Mouse (Mus musculus) MEL (cell line): ENCODE data around the gene Sdad1.

Source experiments
- CHD1 ChIP-seq: IDR thresholded peaks from 2 replicates; pipeline ENCODE4 v1.6.1; 2012; ENCODE audit warnings: low read depth, mild to moderate bottlenecking, inconsistent platforms, low read length, improper control_type of control experiment
- CHD2 ChIP-seq: IDR thresholded peaks from 2 replicates; pipeline ENCODE4 v1.6.1; 2011; ENCODE audit warnings: low read length, improper control_type of control experiment
- CTCF ChIP-seq, 3 experiments: IDR thresholded peaks in 2 of 3; conservative IDR thresholded peaks in 1 of 3; 2 replicates each; pipeline ENCODE4 v1.5.1; 2011 to 2012; ENCODE audit warnings: low read length in 3 of 3, low read depth in 2 of 3, mild to moderate bottlenecking in 2 of 3, improper control_type of control experiment in 1 of 3, inconsistent platforms in 1 of 3, mixed read lengths in 1 of 3, moderate library complexity in 1 of 3; ENCODE audit not compliant: control insufficient read depth in 1 of 3, insufficient read depth in 1 of 3, poor library complexity in 1 of 3, severe bottlenecking in 1 of 3
- MAFK ChIP-seq: IDR thresholded peaks from 2 replicates; pipeline ENCODE4 v1.6.1; 2011; ENCODE audit warnings: low read depth, mild to moderate bottlenecking, low read length, improper control_type of control experiment, borderline replicate concordance
- MAZ ChIP-seq: IDR thresholded peaks from 2 replicates; pipeline ENCODE4 v1.6.1; 2012; ENCODE audit warnings: low read depth, mild to moderate bottlenecking, inconsistent platforms, low read length, improper control_type of control experiment
- MEF2A ChIP-seq: IDR thresholded peaks from 2 replicates; pipeline ENCODE4 v1.6.1; 2014; ENCODE audit warnings: low read depth, mild to moderate bottlenecking, inconsistent platforms, low read length, improper control_type of control experiment; ENCODE audit not compliant: poor library complexity, insufficient replicate concordance, severe bottlenecking; ENCODE audit errors: extremely low read depth
- TBP ChIP-seq: IDR thresholded peaks from 2 replicates; pipeline ENCODE4 v1.8.0; 2011; ENCODE audit warnings: low read depth, low read length, improper control_type of control experiment
- UBTF ChIP-seq: IDR thresholded peaks from 2 replicates; pipeline ENCODE4 v1.6.1; 2012; ENCODE audit warnings: low read depth, mild to moderate bottlenecking, inconsistent platforms, low read length, improper control_type of control experiment, moderate library complexity, borderline replicate concordance; ENCODE audit not compliant: insufficient read depth

DNA sequence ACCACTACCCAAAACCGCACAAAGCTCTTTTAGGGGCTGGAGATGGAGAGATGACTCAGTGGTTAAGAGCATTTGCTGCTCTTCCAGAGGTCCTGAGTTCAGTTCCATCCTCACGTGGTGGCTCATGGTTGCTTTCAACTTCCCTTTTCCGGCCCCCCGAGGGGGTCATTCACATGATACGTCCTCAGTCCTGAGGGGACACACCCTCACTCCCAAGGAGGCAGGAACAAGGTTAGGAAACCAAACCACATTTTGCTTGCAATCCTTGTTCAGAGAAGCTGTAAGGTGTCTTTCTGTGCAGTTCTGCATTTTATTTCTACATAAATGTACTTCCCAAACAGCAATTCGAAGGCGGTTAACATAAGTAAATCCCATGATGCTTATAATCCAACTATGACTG lies 39.8 kb downstream of the Sdad1 start:
- no peak for TF ChIP-seq CHD2
- no peak for TF ChIP-seq MAZ
- TF ChIP-seq MEF2A: no peak
- no peak for TF ChIP-seq CTCF (IDR thresholded peaks at IDR 0.05 in 2 of 3, conservative IDR thresholded peaks at IDR 0.05 in 1 of 3; ENCODE audit: control insufficient read depth in 1 of 3, insufficient read depth in 1 of 3, low read depth in 2 of 3, low read length in 3 of 3, poor library complexity in 1 of 3, severe bottlenecking in 1 of 3)
- no peak for TF ChIP-seq TBP
- TF ChIP-seq UBTF: no peak
- no peak for TF ChIP-seq CHD1
- TF ChIP-seq MAFK: no peak
